Mouse (Mus musculus) embryonic fibroblast, embryonic 13.5 days (primary cell): ENCODE measurements around the gene Ccl7. TPM values are rescaled to one million over a fixed set of nuclear protein-coding genes. Genes with fewer than 3 reads are reported as not detected.
A peak's percentile ranks its signal among the peaks of the same experiment; 100 is the strongest.

ENCODE experiments used
- H3K27ac ChIP-seq: 2 replicates; pipeline ENCODE4 v1.5.1; 2012; ENCODE audit warnings: low read length, control low read depth, inconsistent platforms; ENCODE audit not compliant: insufficient read depth
- H3K4me1 ChIP-seq: 2 replicates; pipeline ENCODE4 v1.6.1; 2011; ENCODE audit warnings: low read length; ENCODE audit not compliant: control insufficient read depth, insufficient read depth
- H3K4me3 ChIP-seq: 2 replicates; pipeline ENCODE4 v1.5.1; 2011; ENCODE audit warnings: mild to moderate bottlenecking, control low read depth, low read length; ENCODE audit not compliant: insufficient read depth
- CTCF ChIP-seq: IDR thresholded peaks from 2 replicates; pipeline ENCODE4 v1.5.1; 2011; ENCODE audit warnings: mild to moderate bottlenecking, control low read depth, low read length, moderate library complexity, borderline replicate concordance; ENCODE audit not compliant: insufficient read depth
- POLR2A ChIP-seq: IDR thresholded peaks from 2 replicates; pipeline ENCODE4 v1.6.1; 2011; ENCODE audit warnings: low read depth, mild to moderate bottlenecking, control low read depth, low read length, moderate library complexity
- polyA plus RNA-seq: library from polyadenylated mRNA; stranded (reverse); fragments of >200 nt; gene quantifications from 2 replicates; pipeline ENCODE4 v1.2.4, GENCODE M21; 2011; ENCODE audit warnings: low read depth; ENCODE audit not compliant: missing spikeins, insufficient read length

The Ccl7 gene
- polyA plus RNA-seq, 1 experiment = 195 TPM

GRCm38 (mm10) chr11:82062226-82062625 is 16.7 kb downstream of the Ccl7 start:
- no peak overlapping the region for H3K4me3 ChIP-seq
- peaks cover 7% of the 10 kb centered on the region; the same call in 1 of the 2 replicates for H3K4me1 ChIP-seq
- H3K27ac ChIP-seq = no peak overlapping the region
- TF ChIP-seq POLR2A = no peak
- no peak for TF ChIP-seq CTCF

- peaks cover 10% of the 10 kb centered on the region; the same call in 1 of the 2 replicates for H3K4me1 ChIP-seq
- TF ChIP-seq POLR2A (no peak), CTCF (no peak)
- H3K27ac ChIP-seq = no peak overlapping the region
- no peak overlapping the region for H3K4me3 ChIP-seq
Measured at GRCm38 (mm10) chr11:82063454-82063853, 17.9 kb downstream of the Ccl7 start.

GRCm38 (mm10) chr11:82066953-82067571 is 21.6 kb downstream of the Ccl7 start:
- no peak for TF ChIP-seq CTCF
- no peak for TF ChIP-seq POLR2A
- Histone ChIP-seq H3K27ac (no peak overlapping the region), H3K4me3 (no peak overlapping the region), H3K4me1 (peaks cover 10% of the 10 kb centered on the region; the same call in 1 of the 2 replicates)

- TF ChIP-seq POLR2A (no peak), CTCF (no peak)
- H3K4me3 ChIP-seq = no peak overlapping the region
- peaks cover 10% of the 10 kb centered on the region; the same call in 1 of the 2 replicates for H3K4me1 ChIP-seq
- H3K27ac ChIP-seq = no peak overlapping the region
Measured at GRCm38 (mm10) chr11:82071076-82071475, 25.6 kb downstream of the Ccl7 start.

- Histone ChIP-seq H3K4me1 (peaks cover 2% of the 10 kb centered on the region; the same call in 1 of the 2 replicates), H3K27ac (no peak overlapping the region), H3K4me3 (no peak overlapping the region)
- TF ChIP-seq CTCF (no peak), POLR2A (no peak)
Measured at GRCm38 (mm10) chr11:82072374-82072773, 26.9 kb downstream of the Ccl7 start.

GRCm38 (mm10) chr11:82072984-82073383 is 27.5 kb downstream of the Ccl7 start:
- no peak overlapping the region for H3K27ac ChIP-seq
- TF ChIP-seq POLR2A (no peak), CTCF (no peak)
- H3K4me3 ChIP-seq = no peak overlapping the region
- no peaks in the 10 kb centered on the region; the same call in 1 of the 2 replicates for H3K4me1 ChIP-seq

- H3K4me3 ChIP-seq = no peak overlapping the region
- TF ChIP-seq CTCF = no peak
- TF ChIP-seq POLR2A = no peak
Measured at GRCm38 (mm10) chr11:82073686-82074085, 28.2 kb downstream of the Ccl7 start.

GRCm38 (mm10) chr11:82077031-82077430 is 31.5 kb downstream of the Ccl7 start:
- H3K4me1 ChIP-seq = peaks cover 3% of the 10 kb centered on the region
- H3K27ac ChIP-seq = no peak overlapping the region
- H3K4me3 ChIP-seq = no peak overlapping the region
- TF ChIP-seq CTCF = no peak
- TF ChIP-seq POLR2A = no peak

More at GRCm38 (mm10) chr11:82073686-82074085, 28.2 kb downstream of the Ccl7 start:
- Histone ChIP-seq H3K27ac (peak overlapping the region; percentile 2; the same call in 1 of the 2 replicates), H3K4me1 (no peaks in the 10 kb centered on the region; the same call in 1 of the 2 replicates)

- peaks cover 3% of the 10 kb centered on the region for H3K4me1 ChIP-seq
- no peak overlapping the region for H3K4me3 ChIP-seq
- H3K27ac ChIP-seq = peak overlapping the region; percentile 86
- TF ChIP-seq POLR2A (no peak), CTCF (no peak)
Measured at GRCm38 (mm10) chr11:82078136-82078730, 32.7 kb downstream of the Ccl7 start.

- Histone ChIP-seq H3K27ac (no peak overlapping the region), H3K4me1 (peaks cover 3% of the 10 kb centered on the region), H3K4me3 (no peak overlapping the region)
- no peak for TF ChIP-seq CTCF
- no peak for TF ChIP-seq POLR2A
Measured at GRCm38 (mm10) chr11:82080865-82081264, 35.4 kb downstream of the Ccl7 start.
